8 mouse cellular contexts compared by ENCODE assay signal in genomic region chr13:22005605-22006333, GRCm38 (mm10). TPM values are rescaled to one million over a fixed set of nuclear protein-coding genes. Genes with fewer than 3 reads are reported as not detected.
DNase-seq lines count a peak whose midpoint lies in the region; ATAC-seq and TF ChIP-seq lines count a peak whose summit lies in the region.

No protein-coding gene starts in this region.

- peak overlapping the region; percentile 91 for H3K4me2 ChIP-seq in forebrain, embryonic 12.5 days
- peak overlapping the region; percentile 98 for H3K4me2 ChIP-seq in intestine, postnatal 0 days (replicated peaks; ENCODE audit: low read depth)

- H3K4me1 ChIP-seq in heart, adult 2 months (ENCODE audit: control insufficient read depth, insufficient read depth, low read length), result no peaks in the 10 kb centered on the region
- peaks cover 0 to 18% of the 10 kb centered on the region in 2 experiments; a peak in 2 of 4 replicates for H3K4me1 ChIP-seq in MEL (ENCODE audit: control insufficient read depth in 1 of 2, insufficient read depth in 2 of 2, low read length in 2 of 2)
- peaks cover 18% of the 10 kb centered on the region for H3K4me1 ChIP-seq in forebrain, embryonic 12.5 days
- H3K4me1 ChIP-seq in intestine, postnatal 0 days (replicated peaks; ENCODE audit: control insufficient read depth, insufficient read depth, low read length), result no peaks in the 10 kb centered on the region
- H3K4me1 ChIP-seq in small intestine, adult 2 months (ENCODE audit: control insufficient read depth, insufficient read depth, insufficient read length, low read length), result peaks cover 7% of the 10 kb centered on the region

- H3K4me3 ChIP-seq in heart, adult 2 months, result peak overlapping the region; percentile 70
- H3K4me3 ChIP-seq in MEL (ENCODE audit: control insufficient read depth in 1 of 2, insufficient read depth in 1 of 2, low read depth in 2 of 2, low read length in 2 of 2), result peak overlapping the region; percentile 51 to 77
- H3K4me3 ChIP-seq in forebrain, embryonic 12.5 days (replicated peaks), result peak overlapping the region; percentile 50
- peak overlapping the region; percentile 50 for H3K4me3 ChIP-seq in intestine, postnatal 0 days (ENCODE audit: low read depth, low read length)
- peak overlapping the region; percentile 54 for H3K4me3 ChIP-seq in small intestine, adult 2 months (ENCODE audit: low read depth, low read length)

- H3K9ac ChIP-seq in heart, adult 2 months (ENCODE audit: low read depth, low read length), result peak overlapping the region; percentile 26; the same call in 1 of the 2 replicates
- H3K9ac ChIP-seq in MEL (ENCODE audit: control insufficient read depth, low read depth, low read length, poor library complexity, severe bottlenecking), result peak overlapping the region; percentile 36
- H3K9ac ChIP-seq in forebrain, embryonic 12.5 days, result peak overlapping the region; percentile 46
- H3K9ac ChIP-seq in intestine, postnatal 0 days (ENCODE audit: low read depth, low read length), result peak overlapping the region; percentile 19; the same call in 1 of the 2 replicates

- TF ChIP-seq RAD21 in MEL (IDR thresholded peaks at IDR 0.05; ENCODE audit: low read depth, low read length), result no peak

- no peak for TF ChIP-seq CTCF in heart, adult 2 months (IDR thresholded peaks at IDR 0.05)
- TF ChIP-seq CTCF in MEL (IDR thresholded peaks at IDR 0.05 in 2 of 3, conservative IDR thresholded peaks at IDR 0.05 in 1 of 3; ENCODE audit: control insufficient read depth in 1 of 3, insufficient read depth in 1 of 3, low read depth in 2 of 3, low read length in 3 of 3, poor library complexity in 1 of 3, severe bottlenecking in 1 of 3), result no peak
- no peak for TF ChIP-seq CTCF in intestine, postnatal 0 days (IDR thresholded peaks at IDR 0.05; ENCODE audit: low read depth)
- TF ChIP-seq CTCF in small intestine, adult 2 months (IDR thresholded peaks at IDR 0.05; ENCODE audit: extremely low read depth, insufficient read length, insufficient replicate concordance, low read depth, low read length), result no peak

- no peaks in the 10 kb centered on the region for H3K36me3 ChIP-seq in heart, adult 2 months (ENCODE audit: control insufficient read depth, insufficient read depth, low read length)
- H3K36me3 ChIP-seq in MEL (ENCODE audit: control insufficient read depth in 1 of 2, insufficient read depth in 2 of 2, low read length in 2 of 2), result peaks cover 0 to 7% of the 10 kb centered on the region in 2 experiments; a peak in 2 of 4 replicates
- no peaks in the 10 kb centered on the region for H3K36me3 ChIP-seq in forebrain, embryonic 12.5 days (replicated peaks)
- H3K36me3 ChIP-seq in intestine, postnatal 0 days (ENCODE audit: control insufficient read depth, insufficient read depth), result no peaks in the 10 kb centered on the region
- no peaks in the 10 kb centered on the region for H3K36me3 ChIP-seq in small intestine, adult 2 months (ENCODE audit: control insufficient read depth, insufficient read depth, low read length)

- intact Hi-C loops in heart, adult 2 months (cut with DNase I), result no loop called here

- TF ChIP-seq POLR2A in heart, adult 2 months (IDR thresholded peaks at IDR 0.05; ENCODE audit: insufficient read depth, low read depth, low read length), result no peak
- no peak for TF ChIP-seq POLR2A in MEL (IDR thresholded peaks at IDR 0.05; ENCODE audit: control insufficient read depth in 1 of 2, insufficient read depth in 1 of 2, low read depth in 1 of 2, low read length in 2 of 2, poor library complexity in 1 of 2)
- no peak for TF ChIP-seq POLR2A in small intestine, adult 2 months (IDR thresholded peaks at IDR 0.05; ENCODE audit: low read depth, low read length)

- DNase-seq in heart, adult 2 months, result peak; percentile 62 to 67
- no peak for DNase-seq in heart, adult 8-10 months (ENCODE audit: low spot score)
- peak; percentile 68 for DNase-seq in MEL (ENCODE audit: low read depth, low spot score)
- DNase-seq in lung, postnatal 14 days, result peak; percentile 52
- no peak for DNase-seq in layer of hippocampus, adult 18-20 months (ENCODE audit: low spot score in 2 of 2)

- WGBS in heart, adult 2 months, result under 1% methylated on average over 45 of the region's 45 CpGs
- under 1% methylated on average over 45 of the region's 45 CpGs for WGBS in forebrain, embryonic 12.5 days
- under 1% methylated on average over 45 of the region's 45 CpGs for WGBS in intestine, postnatal 0 days
- WGBS in small intestine, adult 2 months, result under 1% methylated on average over 45 of the region's 45 CpGs

- H3K9me3 ChIP-seq in MEL (replicated peaks; ENCODE audit: insufficient read depth, low read length), result no peaks in the 10 kb centered on the region
- H3K9me3 ChIP-seq in forebrain, embryonic 12.5 days, result no peaks in the 10 kb centered on the region
- H3K9me3 ChIP-seq in intestine, postnatal 0 days (ENCODE audit: control insufficient read depth), result no peaks in the 10 kb centered on the region

- no peak overlapping the region for H3K27ac ChIP-seq in heart, adult 2 months
- H3K27ac ChIP-seq in MEL (ENCODE audit: control insufficient read depth, low read depth, low read length), result no peak overlapping the region
- no peak overlapping the region for H3K27ac ChIP-seq in forebrain, embryonic 12.5 days
- H3K27ac ChIP-seq in intestine, postnatal 0 days (ENCODE audit: low read depth, low read length), result no peak overlapping the region
- H3K27ac ChIP-seq in small intestine, adult 2 months (ENCODE audit: insufficient read depth, low read depth, low read length), result no peak overlapping the region

- TF ChIP-seq EP300 in heart, adult 2 months (IDR thresholded peaks at IDR 0.05; ENCODE audit: insufficient read depth, low read depth, low read length), result no peak
- TF ChIP-seq EP300 in MEL (IDR thresholded peaks at IDR 0.05; ENCODE audit: low read depth in 1 of 2, low read length in 2 of 2), result peak in 1 of 2 experiments; percentile 3; a peak in 1 of 4 replicates

- ATAC-seq in forebrain, embryonic 12.5 days (ENCODE audit: low FRiP score), result peak; percentile 83
- peak; percentile 69 for ATAC-seq in intestine, postnatal 0 days

- peaks cover 8% of the 10 kb centered on the region for H3K27me3 ChIP-seq in heart, adult 2 months (ENCODE audit: control insufficient read depth, insufficient read depth, low read length)
- peaks cover 2 to 10% of the 10 kb centered on the region in 2 experiments; a peak in 3 of 4 replicates for H3K27me3 ChIP-seq in MEL (ENCODE audit: control insufficient read depth in 1 of 2, insufficient read depth in 2 of 2, low read length in 2 of 2)
- H3K27me3 ChIP-seq in forebrain, embryonic 12.5 days, result peaks cover 100% of the 10 kb centered on the region
- H3K27me3 ChIP-seq in intestine, postnatal 0 days (replicated peaks; ENCODE audit: control insufficient read depth, insufficient read depth, low read length), result peaks cover 89% of the 10 kb centered on the region
- H3K27me3 ChIP-seq in small intestine, adult 2 months (ENCODE audit: control insufficient read depth, insufficient read depth, low read length), result peaks cover 63% of the 10 kb centered on the region

- no peaks in the 10 kb centered on the region for H3K79me2 ChIP-seq in heart, adult 2 months (replicated peaks; ENCODE audit: control insufficient read depth, insufficient read depth, low read length)
- no peaks in the 10 kb centered on the region for H3K79me2 ChIP-seq in MEL (ENCODE audit: control insufficient read depth, insufficient read depth, low read length, poor library complexity)

RNA-seq across cellular contexts. Expression of gene Prss16, which starts 3.8 kb away (rescaled TPM):
- not detected for total RNA-seq in heart, adult 2 months (2021)
- 0.23 TPM in 1 of 2 replicates, not detected in the other for polyA plus RNA-seq in heart, adult 2 months (2012; rRNA removed)
- under 1 TPM in 1 of 4 experiments, not detected in 3; 0.22 TPM for total RNA-seq in heart, adult 8-10 months (2022)
- not detected in 2 replicates for total RNA-seq in MEL (2012; rRNA removed)
- under 1 TPM in 1 of 2 experiments, not detected in 1; 0.47 TPM for polyA plus RNA-seq in MEL (2012; ENCODE audit: insufficient read depth in 1 of 2, insufficient read length in 2 of 2, low read depth in 1 of 2, low replicate concordance in 2 of 2, missing spikeins in 1 of 2)
- 0.28 TPM in 1 of 2 replicates, not detected in the other for polyA plus RNA-seq in forebrain, embryonic 12.5 days (2016; fragmentation: Nextera tagmentation; extraction: Ambion mirVana)
- polyA plus RNA-seq in intestine, postnatal 0 days (2015; fragmentation: Nextera tagmentation; extraction: Ambion mirVana), result 4.0 and 4.1 TPM in 2 replicates
- polyA plus RNA-seq in small intestine, adult 2 months (2012; rRNA removed), result 1.2 and 2.0 TPM in 2 replicates
- 1 to 10 TPM in 1 of 2 experiments, under 1 TPM in 1; 0.58 to 1.3 TPM for total RNA-seq in layer of hippocampus, adult 18-20 months (2021)

RNA-seq across cellular contexts. Expression of gene Pom121l2, which starts 24.8 kb away (rescaled TPM):
- total RNA-seq in heart, adult 2 months (2021), result not detected
- polyA plus RNA-seq in heart, adult 2 months (2012; rRNA removed), result 0.06 TPM in 2 replicates
- not detected for total RNA-seq in heart, adult 8-10 months (2022)
- total RNA-seq in MEL (2012; rRNA removed), result not detected in 2 replicates
- not detected for polyA plus RNA-seq in MEL (2012; ENCODE audit: insufficient read depth in 1 of 2, insufficient read length in 2 of 2, low read depth in 1 of 2, low replicate concordance in 2 of 2, missing spikeins in 1 of 2)
- polyA plus RNA-seq in forebrain, embryonic 12.5 days (2016; fragmentation: Nextera tagmentation; extraction: Ambion mirVana), result 0.13 TPM in 1 of 2 replicates, not detected in the other
- not detected in 2 replicates for polyA plus RNA-seq in intestine, postnatal 0 days (2015; fragmentation: Nextera tagmentation; extraction: Ambion mirVana)
- polyA plus RNA-seq in small intestine, adult 2 months (2012; rRNA removed), result not detected in 2 replicates
- total RNA-seq in layer of hippocampus, adult 18-20 months (2021), result under 1 TPM in 1 of 2 experiments, not detected in 1; 0.12 TPM

RNA-seq across cellular contexts. Expression of gene Hist1h2ah, which starts 29.6 kb away (rescaled TPM):
- 1 to 10 TPM; 8.1 to 10.0 TPM for total RNA-seq in heart, adult 2 months (2021)
- 1.1 TPM in 1 of 2 replicates, not detected in the other for polyA plus RNA-seq in heart, adult 2 months (2012; rRNA removed)
- 10 to 100 TPM in 2 of 4 experiments, 1 to 10 TPM in 2; 1.7 to 11.1 (median 9.1) TPM for total RNA-seq in heart, adult 8-10 months (2022)
- 1,264 and 1,284 TPM in 2 replicates for total RNA-seq in MEL (2012; rRNA removed)
- polyA plus RNA-seq in MEL (2012; ENCODE audit: insufficient read depth in 1 of 2, insufficient read length in 2 of 2, low read depth in 1 of 2, low replicate concordance in 2 of 2, missing spikeins in 1 of 2), result 1 to 10 TPM in 1 of 2 experiments, not detected in 1; 3.7 TPM
- 7.0 and 22.0 TPM in 2 replicates for polyA plus RNA-seq in forebrain, embryonic 12.5 days (2016; fragmentation: Nextera tagmentation; extraction: Ambion mirVana)
- 3.4 and 5.3 TPM in 2 replicates for polyA plus RNA-seq in intestine, postnatal 0 days (2015; fragmentation: Nextera tagmentation; extraction: Ambion mirVana)
- polyA plus RNA-seq in small intestine, adult 2 months (2012; rRNA removed), result 106 and 238 TPM in 2 replicates
- 10 to 100 TPM in 1 of 2 experiments, 1 to 10 TPM in 1; 4.9 to 45.9 TPM for total RNA-seq in layer of hippocampus, adult 18-20 months (2021)

RNA-seq across cellular contexts. Expression of gene Hist1h2bk, which starts 29.9 kb away (rescaled TPM):
- total RNA-seq in heart, adult 2 months (2021), result 10 to 100 TPM in 1 of 2 experiments, 1 to 10 TPM in 1; 7.3 to 10.0 TPM
- polyA plus RNA-seq in heart, adult 2 months (2012; rRNA removed), result not detected in 2 replicates
- 10 to 100 TPM in 1 of 4 experiments, 1 to 10 TPM in 3; 4.6 to 13.2 (median 8.3) TPM for total RNA-seq in heart, adult 8-10 months (2022)
- 2,495 and 3,316 TPM in 2 replicates for total RNA-seq in MEL (2012; rRNA removed)
- 1 to 10 TPM in 1 of 2 experiments, not detected in 1; 5.7 TPM for polyA plus RNA-seq in MEL (2012; ENCODE audit: insufficient read depth in 1 of 2, insufficient read length in 2 of 2, low read depth in 1 of 2, low replicate concordance in 2 of 2, missing spikeins in 1 of 2)
- polyA plus RNA-seq in forebrain, embryonic 12.5 days (2016; fragmentation: Nextera tagmentation; extraction: Ambion mirVana), result 10.0 and 10.5 TPM in 2 replicates
- 0.90 and 1.8 TPM in 2 replicates for polyA plus RNA-seq in intestine, postnatal 0 days (2015; fragmentation: Nextera tagmentation; extraction: Ambion mirVana)
- polyA plus RNA-seq in small intestine, adult 2 months (2012; rRNA removed), result 34.9 and 41.4 TPM in 2 replicates
- total RNA-seq in layer of hippocampus, adult 18-20 months (2021), result 10 to 100 TPM; 11.4 to 16.1 TPM

RNA-seq across cellular contexts. Expression of gene Hist1h4i, which starts 35.4 kb away (rescaled TPM):
- total RNA-seq in heart, adult 2 months (2021), result 10 to 100 TPM; 11.9 to 18.1 TPM
- 5.8 and 8.3 TPM in 2 replicates for polyA plus RNA-seq in heart, adult 2 months (2012; rRNA removed)
- total RNA-seq in heart, adult 8-10 months (2022), result 10 to 100 TPM; 11.6 to 17.7 (median 15.2) TPM
- total RNA-seq in MEL (2012; rRNA removed), result 1,065 and 1,370 TPM in 2 replicates
- polyA plus RNA-seq in MEL (2012; ENCODE audit: insufficient read depth in 1 of 2, insufficient read length in 2 of 2, low read depth in 1 of 2, low replicate concordance in 2 of 2, missing spikeins in 1 of 2), result 10 to 100 TPM in 1 of 2 experiments, not detected in 1; 10.4 TPM
- 44.5 and 46.9 TPM in 2 replicates for polyA plus RNA-seq in forebrain, embryonic 12.5 days (2016; fragmentation: Nextera tagmentation; extraction: Ambion mirVana)
- polyA plus RNA-seq in intestine, postnatal 0 days (2015; fragmentation: Nextera tagmentation; extraction: Ambion mirVana), result 9.4 and 9.9 TPM in 2 replicates
- polyA plus RNA-seq in small intestine, adult 2 months (2012; rRNA removed), result 6.3 and 10.1 TPM in 2 replicates
- total RNA-seq in layer of hippocampus, adult 18-20 months (2021), result 10 to 100 TPM; 65.4 to 84.2 TPM

Comparison
In these comparisons a context has a peak if more than half of its experiments do, and no peak if none do; other contexts are left out.
1. DNase-seq: peak in heart, adult 2 months (2 of 2), MEL (single experiment) and lung, postnatal 14 days (single experiment); none in heart, adult 8-10 months (single experiment) and layer of hippocampus, adult 18-20 months (0 of 2).
2. Peak in every context shown above with its lines, with median percentiles within 50 percentile points of each other: H3K4me3 ChIP-seq and H3K9ac ChIP-seq.